Mouse (Mus musculus): ENCODE data around the gene Arid4a. TPM values are rescaled to one million over a fixed set of nuclear protein-coding genes. Genes with fewer than 3 reads are reported as not detected.
A peak's percentile ranks its signal among the peaks of the same experiment; 100 is the strongest.
"Not testable (repeated sequence)": the region's sequence is repeated elsewhere in the genome, so short reads cannot be mapped to it uniquely, and the experiment has no call there.

Arid4a gene
- total RNA-seq, 2 experiments from 2014 or later: 13.0 to 13.4 TPM

DNA sequence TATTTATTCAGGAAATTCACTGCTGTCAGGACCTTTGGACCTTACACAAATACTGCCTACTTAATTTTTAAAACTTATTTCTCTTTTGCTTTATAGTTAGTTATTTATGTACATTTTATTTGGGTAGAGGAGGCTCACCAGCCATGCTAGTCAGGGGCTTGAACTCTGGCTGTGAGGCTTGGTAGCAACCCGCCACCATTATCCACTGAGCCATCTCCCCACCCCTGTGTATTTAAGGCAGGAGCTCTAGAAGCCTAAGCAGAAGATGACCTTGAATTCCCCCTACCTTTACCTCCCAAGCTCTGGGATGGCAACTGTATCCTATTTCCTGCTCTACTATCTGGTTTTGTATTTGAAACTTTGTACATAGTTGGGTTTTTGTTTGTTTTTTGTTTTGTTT, 37.7 kb downstream of the Arid4a start:
- no peak for DNase-seq

DNA sequence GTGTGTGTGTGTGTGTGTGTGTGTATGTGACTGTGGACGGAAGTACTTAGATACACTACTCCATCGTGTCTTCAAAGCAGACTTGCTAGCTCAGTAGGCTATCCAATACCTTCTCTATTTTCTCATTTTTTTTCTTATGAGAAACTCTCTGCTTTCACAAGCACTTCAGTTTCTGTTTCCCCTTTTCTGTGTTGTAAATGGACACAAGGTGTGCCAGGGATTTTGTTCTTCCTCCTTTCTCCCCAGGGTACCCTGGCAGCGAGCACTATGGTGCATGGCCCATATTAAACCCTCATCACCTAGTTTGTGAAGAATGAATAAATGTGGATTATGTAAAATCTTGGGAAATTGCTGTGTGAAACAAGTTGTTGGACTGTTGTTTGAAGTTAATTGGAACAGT, 39.7 kb downstream of the Arid4a start:
- no peak for DNase-seq

DNA sequence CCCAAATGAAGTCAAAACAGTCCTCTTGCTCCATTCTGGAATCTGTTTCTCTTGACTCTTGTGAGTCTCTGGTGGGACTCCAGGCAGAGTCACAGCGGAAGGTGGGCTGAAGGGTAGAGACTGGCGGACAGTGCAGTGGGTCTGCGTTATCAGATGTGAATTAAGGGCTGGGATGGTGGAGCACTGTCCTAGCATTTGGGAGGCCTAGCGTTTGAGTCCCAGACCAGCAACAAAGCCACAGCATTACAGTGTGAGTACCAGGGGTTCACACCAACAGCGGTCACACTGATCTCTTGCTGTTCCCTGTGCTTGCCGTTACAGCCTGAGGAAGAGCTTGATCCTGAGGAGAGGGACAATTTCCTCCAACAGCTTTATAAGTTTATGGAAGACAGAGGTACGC, 44.0 kb downstream of the Arid4a start:
- no peak for DNase-seq

DNA sequence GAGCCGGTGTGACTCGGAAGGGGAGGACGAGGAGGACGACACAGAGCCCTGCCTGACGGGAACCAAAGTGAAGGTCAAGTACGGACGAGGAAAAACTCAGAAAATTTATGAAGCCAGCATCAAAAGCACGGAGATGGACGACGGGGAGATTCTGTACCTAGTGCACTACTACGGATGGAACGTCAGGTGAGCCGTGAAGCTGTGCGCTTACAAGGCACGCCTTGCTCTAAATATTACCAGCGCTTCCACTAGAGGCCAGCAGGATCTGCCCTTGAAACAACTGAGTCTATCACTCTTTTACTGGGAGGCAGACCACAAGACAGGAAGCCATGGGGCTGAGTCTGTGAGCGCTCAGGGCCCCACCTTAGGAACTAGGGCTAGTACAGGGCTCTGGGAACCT, 54.1 kb downstream of the Arid4a start:
- no peak for DNase-seq

DNA sequence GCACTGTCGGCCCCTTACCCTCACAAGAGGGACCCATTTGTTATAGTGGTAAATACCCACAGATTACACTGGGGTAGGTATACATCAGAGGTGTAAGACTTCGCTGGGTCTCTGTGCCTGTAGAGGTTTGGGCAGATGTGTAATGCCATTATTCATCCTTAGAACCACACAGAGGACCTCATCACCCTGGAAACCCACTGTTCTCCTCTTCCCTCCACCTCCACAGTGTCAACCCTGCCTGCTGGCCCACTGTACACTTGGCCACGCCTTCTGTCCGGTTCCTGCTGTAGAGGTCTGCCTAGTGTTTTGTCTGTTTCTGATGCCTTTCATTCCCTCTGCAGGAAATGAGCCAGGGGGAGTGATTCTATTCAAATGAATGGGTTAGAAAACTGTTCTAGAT, 56.3 kb downstream of the Arid4a start:
- no peak for DNase-seq

DNA sequence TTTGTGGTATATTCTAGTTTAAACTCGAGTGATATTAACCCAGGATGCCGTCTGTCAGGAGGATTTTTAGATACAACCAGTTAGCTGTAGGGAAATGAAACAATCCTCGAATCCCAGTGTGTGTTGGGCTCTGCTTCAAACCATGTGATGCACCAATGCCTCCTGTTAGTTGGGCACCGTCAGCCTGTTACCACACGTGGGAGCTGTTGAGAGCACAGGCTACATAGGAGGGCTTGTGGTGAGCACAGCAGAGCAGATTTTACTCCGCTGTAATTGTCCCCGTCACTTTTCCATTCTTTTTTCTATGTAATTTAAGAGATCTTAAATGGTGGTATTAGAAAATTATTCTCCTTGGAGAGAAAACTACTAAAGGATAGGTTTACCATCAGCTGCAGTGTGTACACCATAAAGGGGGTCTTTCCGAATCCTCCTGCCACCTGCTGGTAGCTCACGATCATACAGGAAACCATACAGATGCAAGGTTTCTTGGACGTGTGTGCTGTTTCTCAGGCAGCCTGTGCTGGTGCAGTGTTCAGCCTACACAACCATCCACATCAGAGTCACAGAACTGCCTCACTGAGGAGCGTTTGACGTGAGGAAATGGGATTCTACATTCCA, 57.4 kb downstream of the Arid4a start:
- peak; percentile 23 for DNase-seq

DNA sequence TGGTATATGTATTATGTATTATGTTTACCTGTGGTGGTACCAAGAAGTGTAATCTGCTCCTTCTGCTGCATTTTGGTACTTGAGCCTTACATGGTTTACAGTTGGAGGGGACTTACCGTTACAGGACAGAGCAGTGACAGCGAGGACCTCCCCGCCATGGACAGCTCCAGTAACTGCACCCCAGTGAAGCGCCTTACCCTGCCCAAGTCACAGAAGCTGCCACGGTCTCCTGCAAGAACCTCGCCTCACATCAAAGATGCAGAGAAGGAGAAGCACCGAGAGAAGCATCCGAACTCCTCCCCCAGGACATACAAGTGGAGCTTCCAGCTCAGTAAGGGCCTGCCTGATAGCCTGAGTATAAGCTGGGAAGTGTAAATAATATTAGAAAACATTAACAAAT, 70.5 kb downstream of the Arid4a start:
- DNase-seq: no peak

DNA sequence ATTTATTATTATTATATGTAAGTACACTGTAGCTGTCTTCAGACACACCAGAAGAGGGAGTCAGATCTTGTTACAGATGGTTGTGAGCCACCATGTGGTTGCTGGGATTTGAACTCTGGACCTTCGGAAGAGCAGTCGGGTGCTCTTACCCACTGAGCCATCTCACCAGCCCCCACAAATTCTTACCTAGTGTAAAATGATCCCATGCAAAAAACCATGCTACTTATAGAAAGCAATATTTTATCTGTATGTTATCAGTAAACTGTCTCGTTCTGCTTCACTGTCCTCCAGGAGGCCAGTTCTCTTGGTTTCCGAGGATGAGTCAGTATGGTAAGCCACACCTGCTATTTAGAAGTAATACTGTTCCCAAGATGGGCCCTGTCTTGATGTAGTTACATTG, 88.5 kb downstream of the Arid4a start:
- DNase-seq: not testable (repeated sequence)

DNA sequence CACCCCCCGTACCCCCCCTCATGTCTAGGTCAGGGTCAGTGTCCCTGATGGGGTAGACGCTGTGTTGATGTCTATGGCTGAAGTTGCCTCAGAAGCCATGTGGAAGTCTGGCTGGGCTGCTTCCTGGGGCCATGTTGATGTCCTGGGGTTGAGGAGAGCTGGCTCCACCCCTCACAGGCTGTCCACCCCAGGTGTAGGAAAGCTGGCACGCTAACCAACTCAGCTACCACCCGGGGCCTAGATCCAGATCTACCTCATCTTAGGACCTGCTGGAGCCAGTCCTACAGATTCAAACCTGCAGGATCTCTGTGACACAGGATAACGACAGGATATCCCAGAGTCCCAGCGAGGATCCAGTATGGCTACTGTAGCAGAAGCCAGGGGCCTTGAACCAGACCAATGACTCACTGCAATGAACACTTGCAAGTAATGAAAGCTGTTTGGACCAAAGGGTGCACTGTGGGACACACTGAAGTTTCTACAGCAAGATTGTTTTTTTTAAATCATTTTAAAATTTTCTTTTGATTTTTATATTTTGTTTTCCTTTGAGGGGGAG, 91.5 kb downstream of the Arid4a start:
- DNase-seq: no peak

DNA sequence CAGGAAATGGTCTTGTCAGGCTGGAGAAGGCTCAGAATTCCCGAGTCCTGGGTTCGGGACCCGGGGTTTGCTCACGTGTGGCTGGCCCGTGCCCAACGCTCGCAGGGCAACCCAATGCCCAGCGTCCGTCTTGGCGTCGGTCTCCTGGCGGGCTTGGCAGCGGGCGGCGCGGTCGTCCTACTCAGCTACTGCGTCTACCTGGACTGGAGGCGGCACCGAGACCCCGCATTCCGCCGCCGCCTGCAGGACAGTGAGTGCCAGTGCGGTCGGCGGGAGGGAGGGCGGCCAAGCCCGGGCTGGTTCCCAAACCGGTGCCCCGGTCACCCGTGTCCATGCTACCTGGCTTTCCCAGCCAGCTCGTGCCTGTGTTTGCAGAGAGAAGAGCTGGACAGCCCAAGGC, 95.5 kb downstream of the Arid4a start, which contains the start of gene Tomm20l:
Tomm20l (plus strand) TSS at position 98 of the 400 bp plus-strand sequence.
- peak; percentile 53 for DNase-seq

DNA sequence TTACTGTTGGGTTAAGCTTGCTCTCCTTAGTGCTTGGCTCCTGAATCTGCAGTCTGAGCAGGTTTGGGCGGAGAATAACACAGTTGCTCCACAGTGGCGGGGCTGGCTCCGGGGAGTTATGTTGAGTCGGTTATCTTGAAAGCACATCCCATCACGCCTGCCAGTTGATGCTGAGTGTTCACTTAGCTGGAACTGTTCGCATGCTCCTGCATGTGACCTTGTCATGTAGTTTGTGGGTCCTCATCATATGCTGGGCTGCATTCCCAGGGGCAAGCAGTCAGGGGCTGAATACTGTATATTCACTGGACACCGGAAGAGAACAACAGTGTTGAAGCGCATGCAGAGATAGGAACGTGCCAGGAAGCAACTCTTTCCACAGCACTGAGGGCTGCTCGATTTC, 97.3 kb downstream of the Arid4a start:
- no peak for DNase-seq

DNA sequence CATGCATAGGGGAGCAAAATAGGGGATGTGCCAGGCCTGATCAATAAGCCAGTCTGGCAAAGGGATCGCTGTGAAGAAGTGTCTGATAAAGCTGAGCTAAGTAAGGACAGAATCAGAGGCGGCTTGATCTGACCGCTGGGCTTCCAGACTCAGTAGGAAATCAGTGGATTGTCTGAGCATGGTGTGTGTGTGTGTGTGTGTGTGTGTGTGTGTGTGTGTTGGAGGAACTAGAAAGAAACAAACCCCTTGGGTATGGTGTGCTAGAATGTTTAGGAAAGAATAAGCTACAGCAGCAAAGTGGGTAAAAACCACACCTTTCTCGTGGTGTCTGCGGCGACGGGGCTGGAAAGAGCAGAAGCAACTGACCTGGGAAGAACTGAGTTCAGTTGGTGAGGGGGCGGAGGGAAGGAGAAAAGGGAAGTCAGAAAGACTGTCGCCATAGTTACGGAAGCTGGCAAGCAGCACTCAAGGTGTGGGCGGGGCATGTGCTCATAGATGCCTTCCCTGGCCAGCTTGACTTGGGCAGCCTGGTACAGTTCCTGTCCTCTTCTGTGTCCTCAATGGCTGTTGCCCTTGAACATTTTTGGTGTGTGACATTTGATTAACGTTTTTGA, 98.0 kb downstream of the Arid4a start:
- DNase-seq: peak; percentile 34

DNA sequence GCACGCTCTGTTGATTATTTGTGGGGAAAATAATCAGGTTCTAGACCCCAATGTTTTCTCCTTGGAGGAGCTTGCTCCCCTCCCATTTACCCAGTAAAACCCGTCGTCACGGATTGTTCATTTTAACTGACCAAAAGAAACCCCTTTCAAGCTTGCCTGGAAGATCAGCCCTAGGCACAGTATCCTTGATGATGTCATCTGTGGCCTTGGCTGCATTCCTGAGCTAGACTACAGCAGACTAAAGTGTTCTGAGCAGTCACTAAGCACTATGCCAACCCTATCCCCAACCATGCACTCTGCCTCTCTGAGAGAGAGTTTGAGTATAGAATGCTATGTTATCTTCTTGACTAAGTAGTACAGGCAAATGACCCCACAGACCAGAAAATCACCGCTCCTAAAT, 100.6 kb downstream of the Arid4a start:
- no peak for DNase-seq

DNA sequence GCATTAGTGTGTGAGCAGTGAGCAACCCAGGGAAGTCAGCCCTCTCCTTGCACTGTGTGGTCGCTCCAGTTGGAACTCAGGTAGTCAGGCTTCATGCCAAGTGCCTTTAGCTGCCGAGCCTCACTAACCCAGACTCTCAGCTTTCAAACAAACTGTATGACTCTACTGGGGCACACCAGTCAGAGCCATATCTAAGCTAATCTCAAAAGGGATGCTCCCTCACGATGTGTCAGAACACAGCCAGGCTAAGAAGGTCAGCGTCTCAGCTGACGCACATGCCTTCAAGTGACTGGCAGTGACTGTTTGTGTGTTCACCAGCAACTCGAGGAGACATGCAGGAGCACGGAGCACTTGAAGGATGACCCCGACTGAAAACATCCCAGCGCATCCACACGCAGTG, 106.9 kb downstream of the Arid4a start:
- DNase-seq: no peak

DNA sequence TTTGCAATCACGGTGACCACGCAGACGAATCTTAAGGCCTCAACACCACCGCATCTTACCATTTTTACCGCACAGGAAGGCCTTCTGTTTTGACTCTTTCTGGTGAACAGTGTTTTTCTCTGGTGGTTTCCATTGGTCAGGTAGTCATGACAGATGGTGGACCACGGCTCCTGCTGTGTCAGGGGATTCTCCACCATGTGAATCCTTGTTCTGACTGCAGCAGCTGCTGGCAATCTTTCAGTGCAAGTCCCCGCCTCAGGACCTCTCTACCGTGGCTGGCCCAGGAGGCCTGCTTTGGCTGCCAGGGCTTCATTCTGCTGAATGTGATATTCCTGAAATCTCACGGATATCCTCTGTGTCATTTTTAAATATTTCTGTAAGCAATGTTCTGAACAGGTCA, 107.5 kb downstream of the Arid4a start:
- DNase-seq: no peak

DNA sequence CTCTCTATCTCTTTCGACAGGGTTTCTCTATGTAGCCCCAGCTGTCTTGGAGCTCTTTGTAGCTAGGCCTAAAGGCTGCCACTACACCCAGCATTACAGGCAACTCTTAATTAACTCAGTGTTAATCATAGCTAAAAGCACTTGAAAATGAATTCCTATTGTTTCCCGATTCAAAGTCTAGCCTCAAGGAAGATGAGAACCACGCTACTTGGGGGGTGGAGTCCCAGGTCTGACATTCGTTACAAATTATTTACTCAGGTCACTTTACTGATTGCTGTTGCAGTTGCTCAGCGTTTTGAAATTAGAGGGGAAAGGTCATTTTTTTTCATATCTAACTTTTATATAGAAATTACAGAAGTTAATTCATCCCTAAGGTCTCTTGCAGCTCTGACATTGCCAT, 119.8 kb downstream of the Arid4a start:
- no peak for DNase-seq

DNA sequence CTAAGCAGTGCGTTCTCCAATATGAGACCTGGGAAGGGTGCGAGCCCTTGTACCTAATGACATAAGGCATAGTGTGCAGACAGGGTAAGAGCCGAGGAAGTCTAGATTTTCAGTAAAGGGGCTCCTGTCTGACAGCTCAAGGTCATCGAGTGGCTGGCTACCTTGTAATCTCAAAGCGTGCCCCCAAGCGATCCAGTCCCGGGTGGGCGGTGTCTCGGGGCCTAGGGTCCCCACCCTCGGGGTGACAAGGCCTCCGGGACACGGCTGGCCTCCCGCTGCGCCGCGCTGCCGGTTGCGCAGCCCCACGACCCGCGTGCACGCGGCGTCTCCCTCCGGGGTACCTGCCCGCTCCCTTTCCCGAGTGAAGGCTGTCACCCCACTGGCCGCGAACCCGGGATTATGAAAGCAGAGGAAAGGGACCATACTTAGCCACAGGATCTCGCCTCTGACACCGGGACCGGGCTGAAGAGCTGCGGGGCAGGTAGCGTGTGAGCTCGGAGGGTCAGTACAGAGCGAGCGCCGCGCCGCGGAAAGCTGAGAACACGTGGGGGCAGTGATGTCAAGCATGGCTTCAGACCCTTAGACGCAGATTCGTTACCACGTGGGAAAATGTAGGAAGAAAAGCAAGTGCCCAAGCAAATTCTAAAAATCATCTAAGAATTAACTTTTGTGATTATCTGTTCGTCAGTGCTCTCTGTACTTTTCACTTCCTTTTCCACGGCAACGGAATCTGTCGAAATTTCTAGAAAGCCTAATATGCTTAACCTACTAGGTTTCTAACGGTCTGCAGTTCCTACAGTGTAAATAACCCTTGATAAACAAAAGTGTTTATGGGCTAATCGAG, 120.6 kb downstream of the Arid4a start, which contains the start of the genes Timm9 and 2700049A03Rik:
Timm9 (minus strand) TSS at position 555 of the 844 bp plus-strand sequence.
2700049A03Rik (plus strand) TSS at position 719 of the 844 bp plus-strand sequence.
- peak; percentile 79 for DNase-seq

DNA sequence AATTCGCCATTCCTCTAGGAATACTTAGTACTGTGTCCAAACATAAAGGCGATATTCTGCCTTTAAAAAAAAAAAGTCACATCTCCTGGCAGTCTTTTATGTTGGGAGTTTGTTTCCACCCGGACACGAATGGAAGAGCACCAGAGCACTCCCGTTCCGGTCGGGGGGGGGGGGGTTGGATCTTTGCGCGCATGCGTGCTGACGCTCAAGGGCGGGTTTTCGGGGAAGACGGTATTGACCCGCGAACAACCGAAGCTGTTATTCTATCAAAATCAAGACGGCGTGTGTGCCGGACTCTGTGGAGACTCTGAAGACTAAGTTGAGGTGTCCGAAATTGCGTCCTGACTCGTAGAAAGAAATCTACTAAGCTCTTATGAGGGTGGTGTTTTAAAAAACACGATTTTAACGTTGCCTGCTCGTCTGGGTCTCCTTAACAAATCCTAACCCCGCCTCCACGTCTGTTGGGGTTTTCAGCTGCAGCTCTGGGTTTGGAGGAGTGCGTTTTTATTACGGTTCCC, 121.2 kb downstream of the Arid4a start:
- DNase-seq: peak; percentile 89

DNA sequence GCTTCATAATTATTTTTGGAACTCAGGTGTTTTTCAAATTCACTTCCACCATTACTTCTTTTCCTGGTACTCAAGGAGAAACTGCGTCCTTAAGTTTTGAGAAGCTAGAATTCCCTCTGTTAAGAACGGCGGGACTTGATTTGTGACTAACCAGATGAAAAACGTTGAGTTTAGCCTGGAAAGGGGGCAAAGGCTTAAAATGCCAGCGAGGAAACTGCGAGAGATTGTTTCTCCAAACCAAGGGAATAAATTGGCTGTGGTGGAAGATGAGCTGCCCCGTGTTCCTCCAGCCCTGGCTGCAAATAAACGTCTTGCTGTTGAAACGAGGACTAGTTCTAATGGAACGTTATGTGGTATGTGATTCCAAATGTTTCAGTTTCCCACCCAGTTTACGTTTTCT, 121.9 kb downstream of the Arid4a start:
- no peak for DNase-seq

DNA sequence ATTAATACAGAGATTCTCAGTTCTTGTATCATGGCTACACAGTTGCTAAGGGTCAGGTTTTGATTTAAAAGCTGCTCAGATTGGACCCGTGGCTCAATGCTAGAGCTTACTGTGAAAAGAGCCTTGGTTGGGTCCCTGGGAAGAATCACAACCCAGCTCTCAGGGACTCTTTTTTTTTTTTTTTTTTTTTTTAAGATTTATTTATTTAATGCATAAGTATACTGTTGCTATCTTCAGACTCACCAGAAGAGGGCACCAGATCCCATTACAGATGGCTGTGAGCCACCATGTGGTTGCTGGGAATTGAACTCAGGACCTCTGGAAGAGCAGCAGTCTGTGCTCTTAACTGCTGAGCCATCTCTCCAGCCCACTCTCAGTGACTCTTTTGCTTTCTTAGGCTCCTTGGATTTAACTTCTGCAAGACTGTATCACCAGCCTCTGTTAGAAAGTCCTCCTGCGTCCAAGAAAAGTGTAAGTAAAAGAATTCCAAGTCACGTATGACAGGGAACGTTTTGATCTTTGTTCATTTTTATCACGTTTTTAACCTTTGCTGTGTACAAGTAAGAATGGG, 123.6 kb downstream of the Arid4a start:
- DNase-seq: no peak

DNA sequence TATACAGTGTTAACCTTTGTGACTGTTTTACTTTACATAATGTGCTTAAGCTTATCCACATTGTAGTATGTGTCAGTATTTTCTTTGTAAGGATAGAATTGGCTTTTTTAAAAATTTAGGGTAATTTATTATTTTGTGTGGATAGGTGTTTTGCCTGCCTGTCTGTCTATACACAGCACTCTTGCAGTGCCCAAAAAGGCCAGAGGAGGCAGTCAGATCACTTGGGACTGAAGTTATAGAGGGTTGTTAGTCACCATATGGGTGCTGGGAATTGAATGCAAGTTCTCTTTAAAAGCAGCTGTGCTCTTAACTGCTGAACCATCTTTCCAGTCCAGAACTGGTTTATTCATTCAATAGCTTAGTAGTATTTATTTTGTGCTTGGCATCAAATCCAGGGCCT, 125.4 kb downstream of the Arid4a start:
- no peak for DNase-seq

DNA sequence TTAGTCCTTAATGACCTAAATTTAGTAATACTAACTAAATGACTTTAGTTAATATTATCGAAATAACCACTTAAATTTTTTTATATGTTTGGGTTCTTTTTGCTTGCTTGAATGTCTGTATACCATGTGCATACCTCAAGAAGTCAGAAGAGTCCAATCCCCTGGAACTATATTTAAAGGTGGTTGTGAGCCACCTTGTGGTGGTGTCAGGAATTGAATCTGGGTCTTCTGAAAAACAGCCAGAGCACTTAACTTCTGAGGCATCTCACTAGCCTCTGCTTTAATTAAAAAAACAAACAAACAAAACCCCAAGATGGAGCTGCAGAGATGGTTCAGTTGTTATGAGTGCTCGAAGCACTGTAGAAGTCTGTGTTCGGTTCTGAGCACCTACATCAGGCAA, 131.9 kb downstream of the Arid4a start:
- peak; percentile 60 for DNase-seq

Data from heart, postnatal 4 days (tissue).